Mouse (Mus musculus) layer of hippocampus, adult 8-10 months (tissue): ENCODE data around the gene Slc16a2. TPM values are rescaled to one million over a fixed set of nuclear protein-coding genes. Genes with fewer than 3 reads are reported as not detected.

ENCODE experiments used
- DNase-seq, 2 experiments: peaks; one replicate each; pipeline ENCODE4 v3.0.0; 2022; ENCODE audit warnings: low spot score in 2 of 2
- total RNA-seq, 4 experiments: library from RNA; stranded (reverse); gene quantifications; 2 replicates each; pipeline ENCODE4 v1.2.4; 2022

The Slc16a2 gene
- total RNA-seq, result 10 to 100 TPM; 33.1 to 40.7 (median 34.1) TPM

DNA sequence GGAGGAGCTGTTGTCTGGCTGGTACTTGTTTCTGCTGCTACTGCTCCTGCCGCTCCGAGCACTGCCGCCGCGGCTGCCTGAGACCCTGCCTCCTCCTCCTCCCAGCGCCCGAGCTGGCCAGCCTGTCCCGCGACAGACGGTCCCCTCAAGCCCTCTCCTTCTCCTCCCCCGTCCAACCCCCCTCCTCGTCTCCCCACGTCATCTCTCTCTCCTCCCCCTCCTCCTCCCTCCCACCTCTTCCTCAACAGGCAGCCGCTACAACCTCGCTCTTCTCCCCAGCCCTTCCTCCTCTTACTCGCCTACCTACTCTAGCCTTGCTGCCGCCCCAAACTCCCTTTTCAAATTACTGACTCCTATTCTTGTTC, at the start of gene Slc16a2:
Gene Slc16a2 (minus strand): TSS at position 152 of the 365 bp plus-strand sequence.
- DNase-seq, result peak; percentile 39 to 44

DNA sequence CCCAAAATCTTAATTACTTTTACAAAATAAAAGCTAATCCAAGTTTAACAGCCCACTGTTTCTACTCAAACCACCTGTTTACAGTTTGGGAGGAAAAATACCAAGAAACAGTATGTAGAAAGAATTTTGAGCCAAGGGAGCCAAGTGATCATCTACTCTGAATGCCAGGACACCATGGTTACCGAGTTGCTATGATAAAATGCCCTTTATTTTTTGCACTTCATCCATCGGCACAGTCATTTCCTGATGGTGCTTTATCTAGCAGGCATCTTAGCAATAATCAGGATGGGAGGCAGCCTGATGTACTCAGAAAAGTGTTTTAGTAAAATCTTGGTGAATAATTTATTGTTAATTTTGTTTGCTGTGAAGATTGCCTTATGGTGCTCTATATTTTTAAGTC, 41.7 kb upstream of the Slc16a2 start:
- peak in 1 of 2 experiments; percentile 21 for DNase-seq

DNA sequence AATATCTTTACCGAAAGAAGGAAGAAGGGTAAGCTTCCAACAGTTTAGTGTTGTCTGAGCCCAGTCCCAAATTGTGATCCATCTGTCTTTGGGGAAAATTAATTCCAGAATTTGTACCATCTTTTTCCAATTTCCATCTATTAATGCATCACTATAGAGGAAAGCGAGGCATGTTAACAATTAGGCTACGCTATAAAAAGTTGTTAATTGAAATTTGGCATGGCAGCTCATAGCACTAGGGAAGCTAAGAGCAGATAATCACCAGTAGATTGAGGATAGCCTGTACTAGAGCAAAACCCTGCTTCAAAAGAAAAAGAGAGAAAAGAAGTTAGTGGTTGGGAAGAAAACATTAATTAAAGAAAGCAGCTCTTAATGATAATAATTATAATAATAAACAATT, 41.1 kb upstream of the Slc16a2 start:
- DNase-seq, result no peak

DNA sequence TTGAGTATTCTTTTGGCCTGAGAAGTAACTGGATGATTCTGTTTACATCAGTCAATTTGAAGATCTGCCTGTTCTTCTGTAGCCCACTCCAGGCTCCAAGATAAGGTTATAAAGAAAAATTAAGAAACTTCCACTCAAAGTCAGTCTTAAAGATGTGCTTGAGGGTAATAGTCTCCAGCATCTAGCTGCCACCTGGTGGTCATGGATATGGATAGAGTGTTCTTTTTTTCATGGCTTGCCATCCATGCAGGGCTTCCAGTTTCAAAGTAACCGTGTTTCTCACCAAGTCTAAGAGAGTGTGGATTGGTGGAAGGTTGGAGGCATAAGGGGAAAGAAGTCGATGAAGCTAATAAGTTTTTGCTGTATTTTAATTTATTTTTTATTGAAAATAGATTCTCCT, 23.5 kb upstream of the Slc16a2 start:
- peak in 1 of 2 experiments; percentile 15 for DNase-seq

DNA sequence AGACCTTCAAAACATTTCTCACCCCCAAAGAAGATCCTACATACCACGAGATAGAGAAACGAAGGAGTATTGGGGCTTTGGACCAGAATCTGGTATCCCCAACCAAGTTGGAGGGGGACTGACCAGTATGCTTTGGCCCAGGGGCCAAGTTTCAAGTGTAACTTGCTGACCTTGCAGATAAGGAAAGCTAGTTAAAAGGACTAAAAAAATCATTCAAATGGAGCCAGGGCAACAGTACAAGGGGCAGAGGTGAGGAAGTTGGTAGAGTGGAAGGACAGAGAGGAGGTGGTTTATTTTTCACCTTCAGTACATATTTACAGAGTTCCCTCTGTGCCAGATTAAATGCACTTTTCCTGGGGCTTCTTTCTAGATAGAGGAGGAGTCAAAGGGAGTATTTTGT, 7.1 kb upstream of the Slc16a2 start:
- DNase-seq, result no peak

DNA sequence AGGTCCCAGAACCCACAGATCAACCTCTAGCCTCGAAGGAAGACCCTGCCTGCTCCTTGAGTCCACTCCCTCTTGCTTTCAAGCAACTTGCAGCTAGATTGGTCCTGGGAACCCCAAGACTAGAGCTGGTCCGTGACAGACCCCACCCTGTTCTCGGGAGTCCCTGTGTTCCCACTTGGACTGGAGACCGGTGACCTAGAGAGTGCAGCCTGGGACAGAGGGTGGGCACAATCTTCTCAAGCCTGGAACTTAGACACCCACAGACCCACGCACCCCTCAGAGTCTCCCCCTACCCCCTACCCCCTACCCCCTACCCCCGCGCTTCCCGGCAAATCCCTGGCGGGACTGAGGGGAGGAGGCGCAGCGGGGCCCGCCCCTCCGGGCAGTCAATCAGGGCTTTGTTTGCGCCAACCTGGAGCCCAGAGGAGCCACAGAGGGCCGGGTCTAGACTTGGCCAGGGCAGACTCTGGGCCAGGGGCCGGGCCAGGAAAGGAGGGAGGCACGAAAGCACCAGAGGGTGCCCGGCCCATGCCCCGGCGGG, 558 bp upstream of the Slc16a2 start:
- no peak for DNase-seq

DNA sequence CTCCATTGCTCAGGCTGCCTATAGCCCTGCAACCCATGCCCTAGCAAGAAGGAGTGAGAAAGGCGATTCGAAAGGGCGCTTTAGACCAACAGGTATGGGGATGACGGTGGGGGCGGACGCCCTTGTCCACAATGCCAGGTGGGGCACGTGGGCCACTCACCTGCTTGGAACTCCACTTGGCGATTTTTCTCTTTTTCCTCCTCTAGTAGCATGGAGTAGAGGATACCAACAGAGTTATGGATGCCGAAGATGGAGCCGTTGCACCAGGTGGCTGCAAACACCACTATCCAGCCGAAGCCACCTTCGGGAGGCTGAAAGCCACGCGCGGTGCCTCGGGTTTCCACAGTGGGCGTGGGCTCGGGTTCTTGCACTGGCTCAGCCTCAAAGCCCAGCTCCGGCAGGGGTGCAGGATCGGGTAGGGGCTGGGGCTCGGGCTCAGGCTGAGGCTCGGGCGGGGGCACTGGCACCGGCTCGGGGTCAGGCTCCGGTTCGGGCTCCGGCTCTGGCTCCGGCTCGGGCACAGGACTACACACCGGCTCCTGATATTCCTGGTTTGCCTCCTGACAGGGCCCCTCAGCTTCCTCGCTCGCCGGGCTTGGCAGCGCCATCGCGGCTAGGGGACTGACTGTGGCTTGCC, 470 bp downstream of the Slc16a2 start:
- no peak for DNase-seq

DNA sequence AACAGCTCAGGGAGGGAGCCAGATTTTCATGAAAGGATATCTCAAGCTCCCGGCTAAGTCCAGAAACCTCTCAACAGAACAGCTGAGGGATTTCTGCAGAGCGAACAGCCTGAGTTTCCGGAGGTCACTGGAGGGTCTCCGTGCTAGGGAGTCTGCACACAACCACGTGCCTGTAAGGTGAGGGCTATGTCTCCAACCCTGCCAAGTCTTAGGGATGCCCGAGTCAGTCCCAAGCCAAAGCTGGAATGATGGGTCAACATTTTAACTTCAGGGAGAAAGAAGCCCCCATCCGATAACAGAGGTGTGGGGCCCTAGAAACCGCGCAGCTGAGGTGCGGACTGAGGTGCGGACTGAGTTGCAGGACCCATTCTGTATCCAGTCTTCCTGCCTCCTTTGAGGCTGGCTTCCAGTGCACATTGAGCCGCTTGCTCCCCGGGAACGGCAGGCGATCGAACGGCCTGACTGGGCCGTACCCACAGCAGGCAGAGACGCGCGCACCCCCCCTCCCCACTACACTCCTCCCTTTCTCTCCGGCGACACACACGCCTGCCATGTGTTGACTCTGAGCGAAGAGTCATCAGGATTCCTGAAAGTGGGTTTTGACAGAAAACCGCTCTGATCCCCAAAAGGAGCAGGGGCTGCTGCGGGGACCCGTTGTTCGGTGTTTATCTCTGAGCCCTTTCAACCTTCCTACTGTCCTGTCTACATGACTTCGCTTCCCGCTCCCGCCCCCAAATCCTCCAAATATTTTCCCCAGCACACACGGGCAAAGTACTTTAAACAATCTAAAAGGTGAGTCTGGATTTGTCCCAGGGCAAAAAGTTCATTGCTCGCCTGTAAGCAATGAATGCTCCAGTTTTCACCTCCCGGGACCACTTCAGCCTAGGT, 1.2 kb downstream of the Slc16a2 start:
- DNase-seq, result no peak

DNA sequence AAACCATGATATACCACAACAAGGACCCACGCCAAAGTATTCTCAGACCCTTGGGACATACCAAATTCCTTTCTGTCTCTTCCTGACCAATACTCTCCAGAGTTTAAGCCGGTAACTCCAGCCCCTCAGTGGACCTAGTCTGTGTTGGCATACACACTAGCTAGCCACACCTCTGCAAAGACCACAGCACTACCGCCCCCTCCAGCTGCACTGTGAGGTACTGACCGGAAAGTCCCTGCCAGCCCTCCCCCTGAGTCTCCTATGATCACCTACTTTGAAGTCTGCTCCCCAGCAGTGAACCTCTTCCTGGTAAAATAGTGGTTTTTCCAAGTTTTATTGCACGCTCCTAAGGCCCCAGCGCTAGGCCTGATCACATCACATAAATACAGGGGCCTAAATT, 2.5 kb downstream of the Slc16a2 start:
- DNase-seq, result no peak

DNA sequence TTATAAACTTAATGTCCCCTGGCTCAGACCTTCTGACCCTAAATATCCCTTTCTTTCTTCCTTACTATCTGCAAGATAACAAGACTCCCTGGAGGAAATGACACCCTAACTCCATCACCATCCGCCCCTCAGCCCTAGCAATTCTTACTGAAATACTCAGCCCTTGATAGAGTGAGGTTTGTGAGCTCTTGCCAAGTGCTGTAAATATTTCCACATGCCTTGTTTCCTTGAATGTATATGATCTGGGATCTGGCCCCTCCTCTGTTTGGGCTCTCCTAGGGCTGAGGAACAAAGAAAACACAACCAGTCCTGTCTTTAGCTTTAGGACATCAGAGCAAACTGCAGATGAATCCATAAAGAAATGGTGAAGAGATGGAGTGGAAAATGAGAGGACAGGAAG, 9.1 kb downstream of the Slc16a2 start:
- DNase-seq, result no peak

DNA sequence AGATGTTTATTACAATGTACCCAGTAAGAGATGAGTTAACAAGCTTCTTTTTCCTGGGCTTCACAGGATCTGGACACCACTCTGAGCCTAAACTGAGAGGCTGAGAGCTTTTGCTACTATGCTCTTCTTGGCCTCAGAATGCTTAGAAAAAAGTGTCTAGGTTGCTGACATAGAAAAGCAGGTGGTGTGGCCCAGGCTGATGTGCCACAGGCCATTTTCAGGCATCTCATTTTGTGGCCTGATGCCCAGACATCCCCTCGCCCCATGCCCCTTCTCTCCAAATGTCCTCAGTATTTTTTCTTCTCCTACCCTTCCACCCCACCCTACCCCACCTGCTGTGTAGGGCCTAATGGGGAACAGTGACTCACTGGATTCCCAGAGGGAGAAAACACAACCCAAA, 11.3 kb downstream of the Slc16a2 start:
- DNase-seq, result no peak

DNA sequence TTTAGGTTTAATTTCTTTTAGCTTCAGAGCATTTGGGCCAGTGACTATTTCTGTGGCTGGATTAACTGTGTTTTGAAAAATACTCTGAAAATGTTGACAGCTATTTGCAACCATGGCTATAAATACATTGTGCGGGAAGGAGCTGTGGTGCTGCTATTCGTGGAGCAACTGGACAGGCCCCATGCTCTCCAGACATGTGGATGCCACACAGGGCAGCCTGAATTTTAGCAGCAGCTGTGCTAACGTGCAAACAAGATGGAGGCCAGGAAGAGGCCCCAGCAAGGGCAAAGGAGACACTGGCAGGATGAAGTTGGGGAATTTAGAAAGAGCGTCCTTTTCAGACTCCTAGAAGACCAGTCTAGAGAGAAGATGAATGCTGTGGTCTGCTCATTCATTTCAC, 15.4 kb downstream of the Slc16a2 start:
- no peak for DNase-seq

DNA sequence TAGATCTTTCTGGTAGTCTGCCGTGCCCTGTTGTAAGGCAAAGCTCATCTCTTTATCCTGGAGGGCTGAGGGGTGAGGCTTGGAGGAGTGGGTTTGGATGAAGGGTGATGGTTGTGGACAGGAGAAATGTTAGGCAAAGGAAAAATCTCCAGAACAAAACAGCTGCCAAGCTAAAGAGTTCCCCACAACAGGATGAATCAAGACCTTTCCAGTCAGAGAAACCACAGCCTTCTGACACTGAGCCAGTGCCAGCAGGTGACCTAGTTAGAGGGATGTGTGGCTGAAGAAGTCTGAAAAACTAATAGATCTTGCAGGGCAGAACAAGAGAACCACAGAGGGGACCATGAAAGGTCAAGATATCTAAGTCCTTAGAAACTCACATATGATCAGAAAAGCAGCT, 24.8 kb downstream of the Slc16a2 start:
- no peak for DNase-seq

DNA sequence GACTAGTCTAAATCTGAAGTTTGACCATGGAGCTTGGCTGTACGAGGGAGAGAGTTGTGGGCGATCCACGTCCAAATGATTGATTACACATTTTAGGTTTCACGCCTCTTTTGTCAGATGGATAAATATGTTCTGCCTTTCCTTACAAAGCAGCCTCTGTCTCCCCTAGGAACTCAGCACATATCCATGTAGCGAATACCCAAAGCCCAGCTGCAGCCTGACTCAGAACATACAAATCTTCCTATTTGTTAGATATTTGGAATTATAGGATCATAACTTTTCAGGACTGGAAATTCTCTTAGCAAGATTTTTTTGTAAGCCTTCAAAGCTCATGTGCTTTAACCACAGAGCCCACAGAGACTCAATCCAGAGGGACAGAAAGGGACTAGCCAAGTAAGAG, 26.3 kb downstream of the Slc16a2 start:
- DNase-seq, result no peak

DNA sequence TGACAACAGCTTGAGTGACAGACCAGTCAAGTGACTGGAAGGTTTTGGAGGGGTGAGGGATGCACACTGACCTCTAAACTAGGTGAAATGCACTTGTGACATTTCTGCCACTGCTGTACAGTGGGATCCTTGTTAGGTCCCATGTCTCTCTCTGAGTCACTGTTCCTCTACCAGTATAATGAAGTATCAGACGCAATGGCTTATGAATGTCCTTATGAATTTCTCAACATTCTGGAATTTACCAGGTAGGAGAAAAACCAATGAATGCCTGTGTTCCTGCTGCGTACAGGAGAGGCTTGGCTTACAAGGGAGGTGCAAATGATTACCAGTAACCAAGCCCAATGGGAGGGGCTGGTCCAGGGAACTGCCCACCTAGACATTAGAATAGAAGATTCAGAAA, 30.5 kb downstream of the Slc16a2 start:
- no peak for DNase-seq

DNA sequence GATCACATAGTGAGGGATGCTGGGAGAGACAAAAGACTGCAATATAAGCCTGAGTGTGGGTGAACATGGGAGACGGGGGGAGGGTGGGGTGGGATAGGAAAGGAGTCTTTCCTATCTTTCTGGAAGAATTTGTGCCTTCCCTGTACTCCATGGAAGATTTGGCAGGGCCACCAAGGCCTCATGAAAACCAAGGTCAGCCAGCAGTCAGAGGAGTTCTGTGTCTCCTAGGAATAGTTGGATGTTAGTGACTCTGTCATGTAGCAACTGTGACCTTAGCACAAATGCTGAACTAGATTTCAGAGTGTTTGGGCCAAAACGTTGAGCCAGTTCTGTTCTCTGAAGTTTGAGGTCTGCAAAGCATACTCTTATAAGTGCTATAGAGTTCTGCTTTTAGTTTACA, 36.1 kb downstream of the Slc16a2 start:
- DNase-seq, result no peak

DNA sequence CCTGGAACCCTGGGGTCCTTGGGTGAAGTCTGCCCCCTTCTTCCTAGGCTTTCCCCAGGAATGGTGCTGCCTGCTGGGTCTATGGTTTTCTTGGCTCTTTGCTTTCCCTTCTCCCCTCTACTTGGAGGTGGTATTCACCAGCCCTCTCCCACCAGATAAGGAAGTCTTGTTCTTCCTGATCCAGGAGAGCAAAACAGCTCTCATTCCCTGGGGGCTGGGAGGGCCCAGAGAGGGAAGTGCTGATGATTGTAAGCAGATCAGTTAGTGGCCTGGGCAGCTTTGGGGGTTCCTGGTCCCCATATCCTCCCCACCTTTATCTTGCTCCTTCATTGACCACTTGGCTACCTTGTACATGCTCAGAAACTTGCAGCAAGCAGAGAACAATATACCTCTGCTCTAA, 45.4 kb downstream of the Slc16a2 start:
- no peak for DNase-seq

DNA sequence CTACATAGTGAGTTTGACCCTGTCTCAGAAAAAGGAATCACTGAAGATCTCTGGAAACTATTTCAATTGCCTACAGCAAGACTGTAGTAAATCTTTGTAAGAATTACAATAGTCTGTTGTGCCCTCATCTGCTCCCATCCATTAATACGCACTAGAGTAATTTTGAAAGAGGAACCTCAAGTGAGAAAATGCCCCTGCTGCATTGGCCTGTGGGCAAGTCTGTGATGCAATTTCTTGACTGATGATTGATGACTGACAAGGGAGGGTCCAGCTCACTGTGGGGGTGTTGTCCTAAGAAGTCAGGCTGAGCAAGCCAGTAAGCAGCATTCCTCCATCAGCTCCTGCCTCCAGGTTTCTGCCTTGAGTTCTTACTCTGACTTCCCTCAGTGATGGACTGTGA, 75.6 kb downstream of the Slc16a2 start:
- DNase-seq, result no peak

DNA sequence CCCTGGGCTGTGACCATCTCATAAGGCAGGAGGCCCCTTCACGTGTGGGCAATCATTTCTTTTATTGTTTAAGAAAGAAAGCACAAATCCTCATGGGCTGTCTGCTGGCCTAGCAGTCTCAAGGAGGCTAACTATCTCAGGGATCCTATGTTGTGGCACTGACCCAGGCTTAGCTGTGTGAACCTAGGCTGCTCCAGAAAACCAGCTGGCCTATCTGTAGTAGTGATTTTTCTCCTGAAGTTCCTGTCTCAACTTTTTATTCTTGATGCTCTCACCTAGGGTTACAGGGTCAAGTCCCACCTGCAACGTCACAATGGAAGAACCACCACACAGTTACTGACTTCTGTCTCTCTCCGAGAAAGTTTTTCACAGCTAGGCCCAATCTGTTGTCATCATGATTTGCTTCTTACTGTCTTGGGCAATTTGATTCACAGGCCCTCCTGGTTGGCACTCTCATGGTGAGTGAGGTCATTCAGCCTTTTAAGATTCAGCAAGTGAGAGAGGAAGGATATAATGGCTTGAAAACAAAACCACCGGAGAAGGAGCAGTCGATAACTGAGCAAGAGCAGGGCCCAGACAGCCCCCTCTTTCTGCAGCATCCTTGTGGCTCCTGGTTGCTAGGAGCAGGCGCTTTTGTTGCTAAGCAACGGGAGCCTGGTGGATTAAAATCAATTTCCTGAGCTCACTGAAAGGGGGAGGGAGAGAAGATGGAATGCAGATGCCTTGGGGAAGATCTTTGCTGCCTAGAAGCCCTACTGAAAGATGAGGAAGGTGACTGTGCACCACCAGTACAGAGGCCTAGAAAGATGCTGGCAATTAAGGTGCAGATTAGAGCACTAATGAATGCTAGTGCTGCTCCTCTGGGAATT, 77.4 kb downstream of the Slc16a2 start:
- peak; percentile 55 to 76 for DNase-seq

DNA sequence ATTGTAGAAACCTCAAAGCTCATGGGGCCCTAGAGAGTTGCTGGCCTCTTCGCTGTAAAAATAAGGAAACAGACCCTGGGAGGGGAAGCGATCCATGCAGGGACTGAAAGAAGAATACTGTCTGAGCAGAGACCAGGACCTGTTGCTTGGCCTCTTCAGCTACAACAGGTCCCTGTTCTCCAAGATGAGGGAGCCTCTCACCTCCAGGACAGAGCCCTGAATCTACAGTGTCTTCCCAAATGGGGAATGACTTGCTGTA, 79.8 kb downstream of the Slc16a2 start:
- DNase-seq, result no peak

DNA sequence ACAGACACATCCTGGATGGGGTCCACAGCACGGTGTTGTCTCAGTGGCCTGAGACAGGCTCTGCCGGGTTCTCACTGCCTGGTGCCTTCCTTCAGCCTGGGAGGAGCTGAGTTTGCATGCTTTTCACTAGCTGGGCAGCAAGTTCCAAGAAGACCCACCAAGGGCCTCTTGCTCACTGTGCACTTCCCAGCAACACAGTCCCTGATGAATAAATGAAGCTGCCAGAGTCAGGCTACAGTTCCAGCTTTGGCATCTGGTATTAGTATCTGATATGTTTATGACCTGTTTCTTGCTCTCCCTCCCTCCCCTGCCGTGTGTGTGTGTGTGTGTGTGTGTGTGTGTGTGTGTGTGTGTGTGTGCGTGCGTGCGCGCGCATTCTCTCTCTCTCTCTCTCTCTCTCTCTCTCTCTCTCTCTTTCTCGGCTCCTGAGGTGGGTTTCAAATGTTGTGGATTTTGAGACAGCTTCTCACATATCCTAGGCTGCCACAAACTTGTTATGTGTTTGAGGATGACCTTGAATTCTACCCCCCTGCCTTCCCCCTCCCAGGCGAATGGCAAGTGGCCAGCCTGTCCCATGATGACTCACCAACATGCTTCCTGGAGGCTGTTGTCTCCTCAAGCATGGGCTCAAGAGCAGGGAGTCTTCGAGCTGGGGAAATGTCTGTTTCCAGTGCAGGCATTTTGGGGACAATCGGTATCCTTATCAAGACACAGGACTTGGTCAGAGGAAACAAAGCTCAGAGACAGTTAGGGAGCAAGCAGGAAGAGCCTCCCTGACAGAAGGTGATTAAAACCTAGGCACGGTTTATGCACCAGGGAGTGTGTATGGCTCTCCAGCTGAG, 80.3 kb downstream of the Slc16a2 start:
- no peak for DNase-seq
